Mouse (Mus musculus): ENCODE measurements around the gene Ap1g2. TPM values are rescaled to one million over a fixed set of nuclear protein-coding genes. Genes with fewer than 3 reads are reported as not detected.

Ap1g2 gene
- total RNA-seq, 2 experiments from 2014 or later = 7.7 to 9.5 TPM

DNA sequence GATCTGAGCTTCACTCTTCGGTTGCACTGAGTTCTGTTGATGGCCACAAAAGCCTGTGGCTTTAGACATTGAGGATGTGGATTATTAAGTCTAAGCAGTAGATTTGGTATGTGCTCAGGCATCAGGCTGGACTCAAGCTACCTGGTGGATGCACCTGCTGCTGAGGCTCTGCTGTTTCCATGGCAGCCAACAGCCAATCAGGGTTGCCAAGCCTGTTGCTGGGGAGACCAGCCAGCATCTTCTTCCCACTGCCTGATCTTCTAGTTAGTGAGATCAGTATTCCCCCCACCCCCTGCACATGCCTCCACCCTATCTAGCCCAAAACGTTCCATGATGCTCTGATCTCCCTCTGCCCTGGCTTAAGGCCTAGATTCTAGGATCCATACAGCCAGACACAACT is 5.3 kb upstream of the Ap1g2 start:
- H3K4me3 ChIP-seq = no peak overlapping the region; the same call in 1 of the 2 replicates
- peak in 1 of 2 experiments; percentile 52 for DNase-seq (ENCODE audit: extremely low spot score in 1 of 2, low spot score in 2 of 2)
- intact Hi-C loops (cut with DNase I) = no loop called here
- peak overlapping the region; percentile 70 for H3K27ac ChIP-seq
- no peak for TF ChIP-seq CTCF (IDR thresholded peaks at IDR 0.05)

DNA sequence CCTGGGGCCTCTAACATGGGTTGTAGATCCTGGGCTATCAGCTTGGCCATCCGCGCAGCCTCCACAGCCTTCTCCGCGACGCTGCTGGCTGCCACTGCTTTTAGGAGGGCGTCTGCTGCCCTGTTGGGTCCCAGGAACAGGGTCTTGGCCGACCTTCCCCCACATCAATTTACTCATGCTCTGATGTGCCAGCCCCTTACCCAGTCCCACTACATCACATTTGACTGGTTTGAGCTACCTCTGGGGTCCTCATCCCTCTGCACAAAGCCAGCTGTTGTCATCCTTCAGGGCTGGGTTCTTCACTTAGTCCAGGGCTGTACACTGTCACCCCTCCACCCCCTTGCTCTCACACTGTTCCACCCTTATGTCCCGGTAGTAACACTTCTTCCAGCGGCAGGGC is 3.7 kb upstream of the Ap1g2 start:
- DNase-seq (ENCODE audit: extremely low spot score in 1 of 2, low spot score in 2 of 2) = no peak
- intact Hi-C loops (cut with DNase I) = no loop called here
- H3K27ac ChIP-seq = peak overlapping the region; percentile 86
- no peak overlapping the region for H3K4me3 ChIP-seq
- no peak for TF ChIP-seq CTCF (IDR thresholded peaks at IDR 0.05)

DNA sequence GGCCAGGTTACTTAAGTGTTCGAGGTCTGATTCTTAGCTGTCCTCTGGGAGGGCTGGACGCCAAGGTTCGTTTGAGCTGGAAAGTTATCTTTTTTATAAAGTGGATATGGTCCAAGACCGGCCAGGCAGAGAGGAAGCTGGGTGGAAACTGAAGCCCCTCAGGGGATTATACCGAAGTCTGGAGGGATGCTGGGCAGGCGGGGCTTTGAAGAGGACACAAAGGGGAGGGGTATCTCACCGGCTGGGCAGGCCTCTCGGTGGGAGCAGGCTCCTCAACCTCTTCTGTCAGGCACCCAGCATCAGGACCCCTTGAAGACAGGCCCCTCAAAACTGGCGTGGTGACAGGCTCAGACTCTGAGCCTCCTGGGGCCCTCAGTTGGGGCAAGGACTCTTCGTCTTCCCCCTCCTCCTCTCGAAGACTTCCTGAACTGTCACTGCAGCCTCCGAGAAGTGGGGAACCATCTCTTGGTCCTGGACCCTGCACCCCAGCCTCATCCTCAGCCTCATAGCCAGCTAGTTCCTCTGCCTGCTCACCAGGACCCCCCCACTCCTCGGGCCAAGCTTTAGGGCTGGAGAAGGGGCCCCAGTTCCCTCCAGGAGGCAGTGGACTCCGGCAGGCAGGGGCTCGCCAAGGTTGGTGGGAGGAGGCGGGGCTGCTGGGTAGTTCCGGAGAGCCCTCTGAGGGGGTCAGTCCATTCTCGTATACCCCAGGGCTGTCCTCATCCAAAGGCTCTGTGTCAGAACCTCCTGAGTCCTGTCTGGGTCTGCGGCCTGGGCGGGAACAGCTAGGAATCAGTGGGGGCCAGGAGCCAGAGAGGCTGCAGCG is 2.9 kb upstream of the Ap1g2 start:
- intact Hi-C loops (cut with DNase I) = no loop called here
- no peak for DNase-seq (ENCODE audit: extremely low spot score in 1 of 2, low spot score in 2 of 2)
- peak overlapping the region; percentile 86 for H3K27ac ChIP-seq
- H3K4me3 ChIP-seq = no peak overlapping the region
- no peak for TF ChIP-seq CTCF (IDR thresholded peaks at IDR 0.05)

DNA sequence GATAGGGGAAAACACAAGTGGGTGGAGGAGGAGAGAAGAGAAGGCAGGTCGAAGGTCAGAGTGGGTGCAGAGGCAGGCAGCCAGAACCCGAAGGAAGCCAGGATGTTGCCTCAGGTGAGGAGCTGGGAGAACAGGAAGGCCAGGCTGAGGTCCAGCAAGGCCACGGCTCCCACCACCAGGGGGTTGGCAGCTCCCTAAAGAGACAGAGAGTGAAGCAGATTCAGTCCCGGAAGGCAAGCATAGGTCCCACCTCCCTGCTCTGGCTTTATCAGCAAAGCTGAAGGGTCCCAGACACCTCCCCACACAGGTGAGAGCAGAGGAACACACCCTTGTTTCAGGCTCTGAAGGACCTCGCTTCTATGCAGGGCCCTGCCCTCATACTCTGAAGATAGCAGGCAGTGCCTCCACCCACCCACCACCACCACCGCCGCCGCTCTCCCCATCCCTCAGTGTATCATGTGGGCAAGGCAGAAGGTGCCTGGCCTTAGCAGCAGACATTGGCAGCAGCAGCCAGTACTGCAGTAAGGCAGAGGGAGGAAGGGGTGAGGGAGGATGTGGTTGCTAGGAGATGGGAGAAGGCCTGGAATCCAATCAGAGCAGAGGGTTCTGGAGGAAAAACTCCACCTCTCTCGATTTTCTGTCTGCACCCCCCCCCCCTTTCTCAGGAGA is 1.9 kb upstream of the Ap1g2 start:
- intact Hi-C loops (cut with DNase I) = no loop called here
- DNase-seq (ENCODE audit: extremely low spot score in 1 of 2, low spot score in 2 of 2) = peak; percentile 72 to 81
- TF ChIP-seq CTCF (IDR thresholded peaks at IDR 0.05) = peak; percentile 5; the same call in 1 of the 2 replicates
- Histone ChIP-seq H3K27ac (peak overlapping the region; percentile 97), H3K4me3 (no peak overlapping the region)

DNA sequence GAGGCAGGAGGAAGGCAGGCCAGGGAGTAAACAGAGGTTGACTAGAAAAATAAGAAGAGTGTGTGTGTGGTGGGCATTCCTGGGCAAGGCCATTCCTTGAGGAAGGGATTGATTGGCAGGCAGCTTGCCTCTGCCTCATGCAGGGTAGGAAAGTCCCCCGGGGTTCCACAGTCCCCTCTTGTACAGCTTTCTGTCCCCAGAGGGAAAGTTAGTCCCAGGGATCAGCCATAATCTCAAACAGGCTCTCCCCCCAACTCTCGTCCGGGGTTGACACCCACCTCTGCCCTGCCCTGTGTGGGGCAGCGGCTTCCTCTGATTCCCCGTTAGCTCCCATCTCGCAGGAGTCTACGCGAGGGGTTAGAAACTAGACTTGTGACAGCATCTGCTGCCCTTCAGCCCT is 597 bp upstream of the Ap1g2 start:
- Histone ChIP-seq H3K27ac (peak overlapping the region; percentile 89), H3K4me3 (no peak overlapping the region)
- no peak for TF ChIP-seq CTCF (IDR thresholded peaks at IDR 0.05)
- no peak for DNase-seq (ENCODE audit: extremely low spot score in 1 of 2, low spot score in 2 of 2)
- intact Hi-C loops (cut with DNase I) = no loop called here

DNA sequence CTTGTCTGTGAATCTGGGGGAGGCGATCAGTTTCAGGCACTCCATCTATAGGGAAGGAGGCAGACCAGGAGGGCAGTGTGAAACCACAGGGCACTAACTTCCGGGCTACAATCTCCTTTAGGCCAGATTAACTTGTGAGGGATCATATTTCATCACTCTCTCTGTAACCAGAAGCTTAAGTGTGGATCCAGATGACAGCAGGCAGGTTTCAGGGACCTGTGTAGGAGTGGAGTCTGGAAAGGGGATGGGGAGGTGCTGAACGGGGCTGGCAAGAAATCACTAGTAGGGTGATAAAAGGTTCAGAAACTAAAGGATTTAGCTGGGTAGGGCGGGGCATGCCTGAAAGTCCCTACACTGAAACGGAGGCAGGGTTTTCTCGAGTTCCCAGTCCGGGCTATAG is 1.0 kb downstream of the Ap1g2 start:
- Histone ChIP-seq H3K27ac (peak overlapping the region; percentile 89), H3K4me3 (peak overlapping the region; percentile 53)
- no peak for TF ChIP-seq CTCF (IDR thresholded peaks at IDR 0.05)
- no peak for DNase-seq (ENCODE audit: extremely low spot score in 1 of 2, low spot score in 2 of 2)
- intact Hi-C loops (cut with DNase I) = no loop called here

DNA sequence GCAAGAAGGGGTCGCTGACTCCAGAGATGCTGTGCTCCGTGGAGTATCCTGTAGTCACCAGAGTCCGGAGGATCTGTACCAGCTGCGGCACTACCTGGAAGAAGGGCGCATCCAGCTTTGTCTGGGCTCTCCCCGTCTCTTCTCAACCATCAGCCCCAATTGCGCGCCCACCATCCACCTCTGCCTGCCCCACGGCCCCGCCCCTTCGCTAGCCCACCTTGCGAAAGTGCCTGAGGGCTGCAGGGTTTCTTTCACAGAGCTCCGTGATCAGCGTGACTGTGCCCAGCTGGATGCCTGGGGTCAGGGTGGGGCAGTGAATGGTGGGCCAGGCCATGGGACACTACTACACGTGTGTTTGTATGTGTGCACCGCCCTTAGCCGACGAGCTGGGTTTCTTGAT is 2.0 kb downstream of the Ap1g2 start:
- H3K4me3 ChIP-seq = no peak overlapping the region
- DNase-seq (ENCODE audit: extremely low spot score in 1 of 2, low spot score in 2 of 2) = no peak
- no peak overlapping the region for H3K27ac ChIP-seq
- intact Hi-C loops (cut with DNase I) = no loop called here
- TF ChIP-seq CTCF (IDR thresholded peaks at IDR 0.05) = no peak

DNA sequence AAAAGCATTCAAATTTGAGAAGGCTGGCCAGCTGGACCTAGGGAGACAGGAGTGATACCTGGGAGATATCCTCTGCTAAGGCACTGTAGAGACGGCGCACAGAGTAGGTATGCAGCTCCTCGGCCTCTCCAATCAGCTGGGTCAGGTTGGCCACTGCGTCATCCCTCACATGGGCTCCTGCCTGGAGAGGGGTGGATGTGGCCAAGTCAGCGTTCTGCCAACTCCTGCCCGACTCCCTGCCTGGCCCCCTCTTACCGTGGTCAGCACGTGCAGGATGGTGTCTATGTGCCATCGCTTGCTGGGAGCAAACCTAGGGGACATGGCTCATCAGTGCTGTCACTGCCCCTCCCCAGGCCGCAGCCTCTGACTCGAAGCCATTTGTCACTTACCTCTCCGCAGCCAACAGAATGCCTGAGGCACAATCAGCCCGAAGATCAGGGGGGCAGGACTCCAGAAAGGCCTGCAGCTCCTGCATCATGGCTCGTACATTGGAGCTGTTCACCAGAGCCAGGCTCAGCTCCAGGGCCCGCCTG is 4.1 kb downstream of the Ap1g2 start:
- no peak overlapping the region for H3K27ac ChIP-seq

DNA sequence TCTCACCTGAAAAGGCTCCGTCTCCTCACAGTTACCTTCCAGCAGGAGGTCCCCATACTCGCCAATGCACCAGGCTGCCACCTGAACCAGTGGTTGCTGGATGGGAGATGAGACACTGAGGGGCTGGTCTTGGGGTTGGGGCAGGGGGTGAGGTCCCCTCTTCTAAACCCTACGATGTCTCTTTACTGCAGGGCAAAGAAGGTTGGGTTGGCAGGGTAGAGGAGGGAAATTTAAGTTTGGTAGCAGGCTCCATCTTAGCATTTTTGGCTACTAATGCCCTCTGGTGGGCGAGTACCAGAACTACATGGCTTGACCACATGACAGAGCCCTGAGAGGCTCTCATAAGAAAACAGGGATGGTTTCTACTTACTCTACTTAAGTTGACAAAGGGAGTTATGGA is 4.8 kb downstream of the Ap1g2 start:
- DNase-seq (ENCODE audit: extremely low spot score in 1 of 2, low spot score in 2 of 2) = peak in 1 of 2 experiments; percentile 71
- H3K27ac ChIP-seq = no peak overlapping the region
- intact Hi-C loops (cut with DNase I) = loop anchor here (1.0 kb wide), 1 partner anchor 74 kb away; no protein-coding TSS in a partner anchor
- peak; percentile 92 for TF ChIP-seq CTCF (IDR thresholded peaks at IDR 0.05)
- H3K4me3 ChIP-seq = no peak overlapping the region

More for the DNA sequence above, 4.1 kb downstream of the Ap1g2 start:
- intact Hi-C loops (cut with DNase I) = no loop called here
- no peak overlapping the region for H3K4me3 ChIP-seq
- TF ChIP-seq CTCF (IDR thresholded peaks at IDR 0.05) = no peak
- no peak for DNase-seq (ENCODE audit: extremely low spot score in 1 of 2, low spot score in 2 of 2)

DNA sequence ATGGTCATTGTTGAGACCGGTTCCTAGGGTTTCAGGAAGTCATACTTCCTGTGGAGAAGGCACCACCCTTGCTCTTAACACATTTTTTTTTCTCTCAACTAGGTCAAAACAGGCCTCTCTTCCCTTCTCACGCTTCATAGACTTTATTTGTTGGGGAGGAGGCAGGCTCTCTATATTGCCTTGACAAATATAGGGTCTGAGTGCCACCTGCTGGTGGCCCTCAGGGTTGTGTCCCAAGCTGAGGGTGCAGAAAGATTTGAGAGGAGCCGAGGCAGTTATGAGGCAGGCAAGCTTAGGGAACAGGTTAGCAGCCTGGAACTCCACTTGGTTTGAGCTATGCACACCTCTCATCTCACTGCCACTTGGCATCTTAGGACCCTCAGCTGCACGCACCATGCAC is 8.3 kb downstream of the Ap1g2 start:
- intact Hi-C loops (cut with DNase I) = loop anchor here (1.0 to 5.0 kb wide), 2 partner anchors 74 to 186 kb away; partner anchors contain the start of gene Slc22a17
- H3K4me3 ChIP-seq = no peak overlapping the region
- DNase-seq (ENCODE audit: extremely low spot score in 1 of 2, low spot score in 2 of 2) = no peak
- TF ChIP-seq CTCF (IDR thresholded peaks at IDR 0.05) = peak; percentile 67
- no peak overlapping the region for H3K27ac ChIP-seq

DNA sequence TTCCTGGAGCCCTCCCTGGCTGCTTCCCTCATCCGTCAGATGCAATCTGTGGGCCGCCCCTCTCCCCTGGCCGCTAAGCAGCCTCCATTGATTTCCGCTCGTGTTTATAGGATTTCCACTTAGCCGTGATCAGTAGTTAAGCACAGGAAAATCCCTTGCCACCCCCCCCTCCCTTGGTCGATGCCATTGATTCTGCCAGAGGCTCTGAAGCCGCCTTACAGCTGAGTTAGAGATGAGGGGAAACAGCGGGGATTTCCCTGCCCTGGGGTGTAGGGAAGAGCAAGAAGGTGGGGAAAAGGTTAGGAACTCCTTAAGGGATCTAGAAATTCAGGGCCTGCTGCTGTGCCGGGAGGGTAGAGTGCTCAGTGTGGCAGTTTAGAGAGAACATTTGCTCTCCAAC is 8.7 kb downstream of the Ap1g2 start:
- no peak for TF ChIP-seq CTCF (IDR thresholded peaks at IDR 0.05)
- H3K27ac ChIP-seq = no peak overlapping the region
- no peak overlapping the region for H3K4me3 ChIP-seq
- DNase-seq (ENCODE audit: extremely low spot score in 1 of 2, low spot score in 2 of 2) = no peak
- intact Hi-C loops (cut with DNase I) = loop anchor here (1.0 to 5.0 kb wide), 2 partner anchors 73 to 185 kb away; partner anchors contain the start of gene Slc22a17

DNA sequence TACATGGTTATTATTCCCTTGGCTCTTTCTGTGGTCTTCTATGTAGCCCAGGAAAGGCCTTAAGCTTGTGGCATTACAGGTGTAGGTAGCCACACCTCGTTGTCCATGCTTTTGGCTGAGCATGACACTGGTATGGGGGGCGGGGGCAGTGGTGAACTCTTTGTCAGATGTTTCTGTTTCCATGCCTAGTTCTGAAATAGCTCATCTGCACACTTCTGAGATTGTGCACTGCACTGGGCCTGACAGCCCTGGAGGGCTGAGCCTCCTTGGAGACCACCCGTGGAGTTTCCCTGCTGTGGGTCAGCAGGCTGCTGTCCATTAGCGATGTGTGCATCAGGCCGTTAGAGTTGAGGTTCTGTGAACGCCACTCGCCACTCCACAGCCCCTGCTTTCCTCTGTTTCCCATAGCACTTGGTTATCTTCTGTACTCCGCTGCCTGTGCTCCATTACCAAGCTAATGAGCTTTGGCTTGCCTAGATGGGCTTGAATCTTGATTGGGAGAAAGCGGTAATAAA is 9.8 kb downstream of the Ap1g2 start:
- no peak for DNase-seq (ENCODE audit: extremely low spot score in 1 of 2, low spot score in 2 of 2)
- intact Hi-C loops (cut with DNase I) = loop anchor here (5.0 kb wide), 1 partner anchor 184 kb away; the partner anchor contains the start of gene Slc22a17
- H3K27ac ChIP-seq = 0 out of 2 replicates have a peak overlapping the region, but pooled peaks have one; percentile 1
- H3K4me3 ChIP-seq = no peak overlapping the region
- no peak for TF ChIP-seq CTCF (IDR thresholded peaks at IDR 0.05)
